Mouse (Mus musculus) forebrain, embryonic 11.5 days (tissue): ENCODE data around the gene Zfp111. TPM values are rescaled to one million over a fixed set of nuclear protein-coding genes. Genes with fewer than 3 reads are reported as not detected.

Experiments used
- ATAC-seq: fragments of 200-750 bp; cut with Nextera tagmentation; replicated peaks from 2 replicates; pipeline ENCODE4 v1.8.0; 2017; ENCODE audit warnings: moderate TSS enrichment; ENCODE audit not compliant: low FRiP score
- DNase-seq: peaks from one replicate; pipeline ENCODE4 v3.0.0-alpha.2; 2017; ENCODE audit warnings: low spot score
- H3K27ac ChIP-seq: fragments of 300-500 bp; sonication (generic); 2 replicates; pipeline ENCODE4 v1.5.1; 2014; ENCODE audit warnings: low read depth, low read length
- H3K27me3 ChIP-seq: fragments of 300-500 bp; sonication (generic); 2 replicates; pipeline ENCODE4 v1.6.1; 2014; ENCODE audit warnings: mild to moderate bottlenecking, low read length, mixed read lengths; ENCODE audit not compliant: control insufficient read depth, insufficient read depth
- H3K36me3 ChIP-seq: fragments of 300-500 bp; sonication (generic); 2 replicates; pipeline ENCODE4 v1.6.1; 2014; ENCODE audit warnings: mild to moderate bottlenecking, low read length, moderate library complexity, mixed read lengths; ENCODE audit not compliant: control insufficient read depth, insufficient read depth
- H3K4me1 ChIP-seq: fragments of 300-500 bp; sonication (generic); replicated peaks from 2 replicates; pipeline ENCODE4 v1.6.1; 2014; ENCODE audit warnings: low read length, mixed read lengths; ENCODE audit not compliant: control insufficient read depth, insufficient read depth
- H3K4me2 ChIP-seq: fragments of 300-500 bp; sonication (generic); 2 replicates; pipeline ENCODE4 v1.6.1; 2014; ENCODE audit warnings: low read depth, mild to moderate bottlenecking, low read length, moderate library complexity, mixed read lengths; ENCODE audit not compliant: severe bottlenecking
- H3K4me3 ChIP-seq: fragments of 300-500 bp; sonication (generic); 2 replicates; pipeline ENCODE4 v1.5.1; 2014; ENCODE audit warnings: low read depth, low read length
- H3K9ac ChIP-seq: fragments of 300-500 bp; sonication (generic); 2 replicates; pipeline ENCODE4 v1.6.1; 2014; ENCODE audit warnings: low read length
- H3K9me3 ChIP-seq: fragments of 300-500 bp; sonication (generic); 2 replicates; pipeline ENCODE4 v1.6.1; 2016; ENCODE audit warnings: low read length, mixed read lengths; ENCODE audit not compliant: control insufficient read depth
- WGBS: fragments of 180-500 bp; shearing (Covaris S2); extraction: QIAGEN DNeasy Blood & Tissue Kit; methylation state at CpG from one replicate; pipeline ENCODE4 v1.1.7; 2014; 5-methylcytosine and 5-hydroxymethylcytosine counted together
- polyA plus RNA-seq: library from polyadenylated mRNA; unstranded; fragments of >200 nt; fragmentation: Nextera tagmentation; extraction: Ambion mirVana; gene quantifications from 2 replicates; pipeline ENCODE4 v1.2.1, GENCODE M21; 2014

Zfp111 gene
- polyA plus RNA-seq, 1 experiment from 2014 or later: 9.6 TPM

DNA sequence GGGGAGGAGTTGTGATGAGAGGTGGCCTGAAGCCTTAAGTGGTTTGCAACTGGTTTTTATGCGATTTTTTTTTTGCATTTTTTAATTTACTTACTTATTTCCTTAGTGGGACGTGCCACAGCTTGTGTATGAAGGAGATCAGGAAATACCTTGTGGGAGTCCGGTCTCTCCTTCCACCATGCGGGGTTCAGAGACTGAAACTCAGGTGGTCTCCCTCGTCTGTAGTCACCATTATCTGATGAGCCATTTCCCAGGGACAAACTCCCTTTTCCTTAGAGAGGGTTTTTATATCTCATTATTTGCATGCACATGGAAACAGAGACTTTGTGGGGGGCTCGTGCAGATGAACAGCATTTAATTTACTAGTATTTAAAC is 35.9 kb downstream of the Zfp111 start:
- Histone ChIP-seq H3K9me3 (no peaks in the 10 kb centered on the region), H3K9ac (peak overlapping the region; percentile 77), H3K4me2 (peak overlapping the region; percentile 47; the same call in 1 of the 2 replicates), H3K4me1 (no peaks in the 10 kb centered on the region), H3K27ac (no peak overlapping the region), H3K27me3 (no peaks in the 10 kb centered on the region), H3K36me3 (no peaks in the 10 kb centered on the region), H3K4me3 (peak overlapping the region; percentile 47)
- ATAC-seq (peak; percentile 33; the same call in 1 of the 2 replicates), DNase-seq (no peak)
- 59% methylated on average over 6 of the region's 6 CpGs for WGBS

DNA sequence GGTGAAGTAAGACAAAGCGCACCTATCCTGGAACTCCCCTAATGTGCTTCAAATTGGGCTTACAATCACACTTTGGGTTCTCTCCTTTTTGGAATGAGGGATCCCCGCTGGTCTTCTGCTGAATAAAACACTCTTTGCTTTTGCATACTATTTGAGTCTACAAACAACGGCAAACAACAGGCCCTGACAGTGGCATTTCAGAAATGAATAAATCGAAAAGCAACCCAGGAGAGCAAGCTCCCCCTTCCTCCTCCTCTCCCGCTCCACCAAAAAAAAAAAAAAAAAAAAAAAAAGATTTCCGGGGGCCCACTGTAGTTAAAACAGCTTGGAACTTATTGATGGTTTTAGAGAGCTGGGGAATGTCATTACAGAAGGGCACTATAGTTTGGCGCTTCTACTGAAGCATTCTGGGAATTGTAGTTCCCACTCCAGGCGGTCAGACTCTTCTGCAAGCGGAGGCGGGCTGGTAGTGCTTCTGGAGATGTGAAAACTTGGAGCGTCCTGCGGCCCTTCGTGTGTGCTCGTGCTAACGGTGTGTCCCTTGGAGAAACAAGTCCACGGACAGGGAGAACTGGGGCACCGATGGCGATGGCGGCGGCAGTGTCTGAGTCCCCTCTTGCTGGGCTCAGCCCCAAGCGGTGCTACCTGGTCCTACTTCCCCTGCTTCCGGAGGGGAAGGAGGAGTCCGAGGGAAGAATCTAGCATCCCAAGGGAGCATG is 36.5 kb downstream of the Zfp111 start, which contains the start of gene Zfp114:
Gene Zfp114, plus strand, starts transcription at position 443 of the 719 bp plus-strand sequence.
- DNase-seq (peak; percentile 88), ATAC-seq (peak; percentile 90)
- H3K27me3 ChIP-seq: no peaks in the 10 kb centered on the region
- H3K27ac ChIP-seq: no peak within 1 kb of the TSS
- peak within 1 kb of the TSS; percentile 77 for H3K9ac ChIP-seq
- H3K36me3 ChIP-seq: no peaks in the 10 kb centered on the region
- WGBS: 14% methylated on average over 23 of the region's 23 CpGs
- no peaks in the 10 kb centered on the region for H3K4me1 ChIP-seq
- no peaks in the 10 kb centered on the region for H3K9me3 ChIP-seq
- peak within 1 kb of the TSS; percentile 47 for H3K4me2 ChIP-seq
- H3K4me3 ChIP-seq: peak within 1 kb of the TSS; percentile 47

GRCm38 (mm10) chr7:24172191-24172590 is 39.1 kb downstream of the Zfp111 start:
- no peak overlapping the region for H3K4me2 ChIP-seq
- H3K27ac ChIP-seq: no peak overlapping the region
- H3K4me3 ChIP-seq: no peak overlapping the region
- DNase-seq: no peak
- no peak for ATAC-seq
- H3K27me3 ChIP-seq: no peaks in the 10 kb centered on the region
- H3K9ac ChIP-seq: no peak overlapping the region
- H3K4me1 ChIP-seq: no peaks in the 10 kb centered on the region
- no peaks in the 10 kb centered on the region for H3K9me3 ChIP-seq
- H3K36me3 ChIP-seq: no peaks in the 10 kb centered on the region
- WGBS: 73% methylated on average over 4 of the region's 4 CpGs

DNA sequence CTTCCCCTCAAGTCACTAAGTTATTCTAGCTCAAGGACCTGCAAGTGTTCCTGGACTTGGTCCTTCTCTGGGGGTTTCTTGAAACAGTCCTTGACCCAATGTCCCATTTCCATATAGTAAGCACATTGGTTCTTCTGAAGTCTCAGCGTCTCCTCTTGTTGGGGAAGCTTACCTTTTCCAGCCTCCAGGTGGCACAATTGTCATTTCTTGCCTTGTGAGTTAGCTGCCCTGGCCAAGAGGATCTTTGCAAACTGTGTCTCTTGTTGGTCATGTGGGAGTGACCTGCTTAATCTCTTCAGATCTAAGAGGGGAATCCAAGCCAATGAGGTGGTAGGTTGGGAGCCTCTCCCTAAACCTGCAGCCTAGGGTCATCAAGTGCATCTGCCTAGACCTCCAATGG is 58.0 kb downstream of the Zfp111 start:
- Histone ChIP-seq H3K4me3 (no peak overlapping the region), H3K4me1 (no peaks in the 10 kb centered on the region), H3K27ac (no peak overlapping the region), H3K36me3 (no peaks in the 10 kb centered on the region), H3K4me2 (no peak overlapping the region), H3K9ac (no peak overlapping the region), H3K27me3 (no peaks in the 10 kb centered on the region), H3K9me3 (no peaks in the 10 kb centered on the region)
- WGBS: 8% methylated on average over 1 of the region's 1 CpGs
- ATAC-seq (no peak), DNase-seq (no peak)

Other genes starting within 250 kb of the Zfp111 start
- gene Vmn1r181, start 236.8 kb downstream of the Zfp111 start, polyA plus RNA-seq: not detected in 2 replicates
- gene V1rd19, start 209.8 kb downstream of the Zfp111 start, polyA plus RNA-seq: not detected in 2 replicates
- gene Vmn1r183, start 158.2 kb downstream of the Zfp111 start, polyA plus RNA-seq: not detected in 2 replicates
- 33.3 and 35.3 TPM in 2 replicates for gene Zfp180, start 129.5 kb downstream of the Zfp111 start, polyA plus RNA-seq
- 5.1 and 6.3 TPM in 2 replicates for gene Zfp112, start 99.1 kb downstream of the Zfp111 start, polyA plus RNA-seq
- gene Zfp235, start 77.3 kb downstream of the Zfp111 start, polyA plus RNA-seq: 17.4 and 17.6 TPM in 2 replicates
- gene Zfp114, start 36.4 kb downstream of the Zfp111 start, polyA plus RNA-seq: 6.2 and 6.7 TPM in 2 replicates
- 5.0 and 5.7 TPM in 2 replicates for gene Zfp109, start 26.1 kb upstream of the Zfp111 start, polyA plus RNA-seq
- 2.6 and 3.0 TPM in 2 replicates for gene Zfp108, start 43.4 kb upstream of the Zfp111 start, polyA plus RNA-seq
- 7.4 and 9.0 TPM in 2 replicates for gene Zfp93, start 59.0 kb upstream of the Zfp111 start, polyA plus RNA-seq
- 43.4 and 48.7 TPM in 2 replicates for gene Zfp61, start 89.8 kb upstream of the Zfp111 start, polyA plus RNA-seq
- gene Zfp94, start 105.2 kb upstream of the Zfp111 start, polyA plus RNA-seq: 15.2 and 15.9 TPM in 2 replicates
- gene Tescl, start 122.5 kb upstream of the Zfp111 start, polyA plus RNA-seq: 0.23 TPM in 1 of 2 replicates, not detected in the other
- not detected in 2 replicates for gene Lypd5, start 137.8 kb upstream of the Zfp111 start, polyA plus RNA-seq
- 3.5 and 4.1 TPM in 2 replicates for gene Kcnn4, start 158.8 kb upstream of the Zfp111 start, polyA plus RNA-seq
- gene Smg9, start 188.2 kb upstream of the Zfp111 start, polyA plus RNA-seq: 29.6 and 29.8 TPM in 2 replicates
- gene Irgc1, start 240.9 kb upstream of the Zfp111 start, polyA plus RNA-seq: not detected in 2 replicates